Mouse (Mus musculus): ENCODE results near the gene Sel1l3.

DNA sequence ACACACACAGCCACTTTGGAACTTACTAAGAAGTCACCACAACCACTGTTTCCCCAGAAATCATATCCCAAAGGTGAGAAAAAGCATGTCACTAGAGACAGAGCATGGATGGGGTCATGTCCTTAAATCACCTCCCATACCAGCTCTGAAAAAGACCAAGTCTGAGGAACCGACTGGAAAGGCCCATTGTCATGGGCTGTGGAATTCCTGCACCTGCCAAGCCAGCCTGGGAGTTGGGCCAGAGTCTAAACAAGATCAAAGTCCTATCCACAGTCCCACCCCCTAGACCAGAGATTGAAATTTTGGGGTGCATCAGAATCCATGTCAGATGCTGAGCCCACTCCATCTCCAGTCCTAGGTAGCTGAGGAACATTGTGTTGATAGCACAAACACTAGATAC lies 15.3 kb downstream of the Sel1l3 start:
- TF ChIP-seq CTCF (IDR thresholded peaks at IDR 0.05) (no peak), EP300 (IDR thresholded peaks at IDR 0.05) (no peak)

All from lung, postnatal 0 days (tissue).